Mouse (Mus musculus): ENCODE data around the gene Agap2.

DNA sequence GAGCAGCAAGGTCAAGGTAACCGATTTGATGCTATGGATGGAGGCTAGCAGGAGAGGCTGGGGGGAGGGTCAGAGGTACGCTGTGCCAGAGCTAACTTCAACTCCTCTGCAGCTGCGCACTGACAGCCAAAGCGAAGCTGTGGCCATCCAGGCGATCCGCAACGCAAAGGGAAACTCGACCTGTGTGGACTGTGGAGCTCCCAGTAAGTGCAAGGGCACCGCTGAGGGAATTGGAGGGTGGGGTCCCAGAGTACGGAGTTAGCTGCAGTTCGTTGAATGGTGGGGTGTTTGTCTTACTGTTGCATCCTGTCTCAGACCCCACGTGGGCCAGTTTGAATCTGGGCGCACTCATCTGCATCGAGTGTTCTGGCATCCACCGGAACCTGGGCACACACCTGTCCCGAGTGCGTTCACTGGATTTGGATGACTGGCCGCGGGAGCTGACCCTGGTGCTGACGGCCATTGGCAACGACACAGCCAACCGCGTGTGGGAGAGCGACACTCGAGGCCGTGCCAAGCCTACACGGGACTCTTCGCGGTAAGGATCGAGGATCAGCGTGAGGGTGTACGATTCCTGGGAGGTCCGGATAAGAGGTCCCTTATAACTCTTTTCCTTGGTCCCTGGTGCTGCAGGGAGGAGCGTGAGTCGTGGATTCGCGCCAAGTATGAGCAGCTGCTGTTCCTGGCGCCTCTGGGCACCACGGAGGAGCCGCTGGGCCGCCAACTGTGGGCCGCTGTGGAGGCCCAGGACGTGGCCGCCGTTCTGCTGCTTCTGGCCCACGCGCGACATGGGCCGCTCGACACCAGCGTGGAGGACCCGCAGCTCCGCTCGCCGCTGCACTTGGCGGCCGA lies 15.7 kb downstream of the Agap2 start:
- no peak for TF ChIP-seq GATA1 (IDR thresholded peaks at IDR 0.05; ENCODE audit: borderline replicate concordance, low read length)
- no peak for TF ChIP-seq FLI1 (IDR thresholded peaks at IDR 0.05; ENCODE audit: low read length)
